Mouse (Mus musculus) spleen, adult 10 weeks (tissue): ENCODE measurements around the gene Ube2dnl1. TPM values are rescaled to one million over a fixed set of nuclear protein-coding genes. Genes with fewer than 3 reads are reported as not detected.

Experiments
- polyA plus RNA-seq: library from polyadenylated mRNA; stranded (reverse); fragments of 350-450 nt; fragmentation: Illumina TruSeq; extraction: RNeasy Lipid Tissue Mini Kit (QIAGEN cat#74804); gene quantifications from one replicate; pipeline ENCODE4 v1.2.3, GENCODE M21; 2015; ENCODE audit warnings: low replicate concordance; ENCODE audit not compliant: insufficient read depth

Gene Ube2dnl1
- polyA plus RNA-seq: not detected

GRCm38 (mm10) chrX:114904712-114905111, at the start of gene Ube2dnl1:
Gene Ube2dnl1 (plus strand): TSS chrX:114905012.

GRCm38 (mm10) chrX:114907282-114907681, 2.5 kb downstream of the Ube2dnl1 start, which contains the start of gene Ube2dnl2:
Gene Ube2dnl2 (plus strand): TSS chrX:114907582.

Other genes with a start within 250 kb of the Ube2dnl1 start
- gene Ube2dnl2, start 2.6 kb downstream of the Ube2dnl1 start, polyA plus RNA-seq: not detected